Mouse (Mus musculus): ENCODE measurements around the gene Znhit3. TPM values are rescaled to one million over a fixed set of nuclear protein-coding genes. Genes with fewer than 3 reads are reported as not detected.

Gene Znhit3
- 0.89 and 3.2 TPM in 2 replicates for polyA plus RNA-seq (2012; ENCODE audit: low replicate concordance)

DNA sequence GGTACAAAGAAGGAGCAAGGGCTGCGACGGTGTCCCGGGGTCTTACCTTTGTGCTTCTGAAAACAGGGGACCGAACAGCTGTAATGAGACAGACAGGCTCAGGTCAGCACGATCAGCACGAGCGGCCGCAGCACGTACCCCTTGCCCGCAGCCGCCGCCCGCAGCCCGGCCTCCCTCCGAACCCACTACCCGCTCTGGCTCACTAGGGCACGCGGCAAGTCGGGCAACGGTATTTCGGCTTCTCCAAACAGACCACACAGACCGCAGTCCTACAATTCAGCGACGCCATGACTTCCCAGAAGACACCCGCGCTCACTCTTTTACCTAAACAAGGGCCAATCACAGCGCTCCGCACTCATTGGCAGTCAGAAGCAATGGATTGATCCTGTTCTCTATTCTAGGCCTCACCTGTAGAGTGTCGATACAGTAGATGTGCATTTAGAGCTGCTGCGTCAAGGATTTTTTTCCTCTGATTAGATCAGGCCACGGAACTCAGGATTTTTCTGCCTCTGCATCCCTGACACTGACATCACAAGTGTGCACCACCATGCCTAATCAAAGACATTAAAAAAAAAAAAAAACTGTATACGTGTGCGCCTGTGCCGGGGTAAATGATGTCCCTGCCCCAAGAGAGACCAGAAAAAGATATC is at the start of gene Znhit3:
Gene Znhit3 (minus strand): TSS at position 314 of the 650 bp plus-strand sequence.

DNA sequence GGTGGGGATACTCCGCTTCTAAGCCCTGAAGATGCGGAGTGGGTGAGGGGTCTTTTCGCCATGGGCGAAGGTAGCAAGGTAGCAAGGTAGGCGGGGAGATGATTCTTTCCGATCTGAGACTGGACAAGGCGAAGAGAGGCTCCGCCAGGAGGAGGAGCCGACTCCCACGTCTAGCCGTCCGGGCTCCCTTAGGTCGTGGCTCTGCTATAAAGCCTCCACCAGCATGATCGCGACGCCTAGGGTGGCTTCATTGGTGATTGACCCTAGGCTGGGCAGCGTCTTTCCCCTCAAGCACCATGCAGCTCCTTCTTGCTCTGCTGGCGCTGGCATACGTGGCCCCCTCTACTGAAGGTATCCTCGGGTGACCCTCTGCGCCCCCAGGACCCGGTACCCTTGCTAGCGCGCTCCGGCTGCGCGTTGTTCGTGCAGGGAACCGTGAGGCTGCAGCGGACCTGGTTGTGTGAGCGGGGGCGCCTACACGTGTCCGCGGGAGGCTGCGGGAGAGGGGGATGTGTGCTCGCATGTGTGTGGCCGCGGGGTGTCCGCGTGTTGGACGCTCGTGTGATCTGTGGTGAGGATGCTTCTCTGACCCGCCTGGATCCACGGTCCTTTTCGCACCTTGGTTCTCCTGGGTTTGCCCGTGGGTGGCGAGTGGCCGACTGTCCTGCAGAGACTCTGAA is 41.6 kb upstream of the Znhit3 start, which contains the start of gene Car4:
Gene Car4 (plus strand): TSS at position 196 of the 680 bp plus-strand sequence.

DNA sequence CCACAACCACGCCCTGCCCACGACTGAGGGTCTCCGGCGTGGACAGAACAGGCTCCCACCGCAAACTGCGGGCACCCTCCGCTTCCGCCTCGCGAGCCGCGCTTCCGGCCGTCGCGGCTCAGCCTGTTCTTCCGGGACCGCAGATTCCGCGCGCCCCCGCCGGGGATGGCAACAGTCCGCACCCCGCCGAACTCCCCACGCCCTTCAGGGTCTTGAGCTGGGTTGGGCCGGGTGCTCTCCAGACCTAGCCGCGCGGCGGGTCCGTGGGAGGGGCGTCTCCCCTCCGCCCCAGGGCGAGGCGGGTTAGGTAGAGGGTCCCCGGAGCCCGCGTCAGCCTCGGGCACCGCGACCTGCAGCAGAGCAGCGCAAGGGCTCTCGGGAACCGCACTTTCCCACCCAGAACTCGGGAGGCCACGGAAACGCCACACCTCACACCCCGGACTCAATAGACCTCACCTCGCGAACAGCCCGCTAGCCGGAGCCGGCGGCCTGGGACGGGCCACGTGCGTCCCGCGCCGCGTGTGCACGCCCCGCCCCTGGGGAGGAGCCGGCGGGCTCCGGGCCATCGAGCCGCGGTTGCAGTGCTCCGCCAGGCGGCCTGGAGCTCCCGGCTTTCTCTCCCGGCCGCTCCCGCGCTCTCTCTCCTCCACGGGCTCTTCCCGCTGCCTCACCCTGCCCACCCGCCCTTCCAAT is 36.2 kb downstream of the Znhit3 start, which contains the start of the genes Myo19 and Pigw:
Gene Myo19 (plus strand): TSS at position 377 of the 693 bp plus-strand sequence.
Gene Pigw (minus strand): TSS at position 514 of the 693 bp plus-strand sequence.

DNA sequence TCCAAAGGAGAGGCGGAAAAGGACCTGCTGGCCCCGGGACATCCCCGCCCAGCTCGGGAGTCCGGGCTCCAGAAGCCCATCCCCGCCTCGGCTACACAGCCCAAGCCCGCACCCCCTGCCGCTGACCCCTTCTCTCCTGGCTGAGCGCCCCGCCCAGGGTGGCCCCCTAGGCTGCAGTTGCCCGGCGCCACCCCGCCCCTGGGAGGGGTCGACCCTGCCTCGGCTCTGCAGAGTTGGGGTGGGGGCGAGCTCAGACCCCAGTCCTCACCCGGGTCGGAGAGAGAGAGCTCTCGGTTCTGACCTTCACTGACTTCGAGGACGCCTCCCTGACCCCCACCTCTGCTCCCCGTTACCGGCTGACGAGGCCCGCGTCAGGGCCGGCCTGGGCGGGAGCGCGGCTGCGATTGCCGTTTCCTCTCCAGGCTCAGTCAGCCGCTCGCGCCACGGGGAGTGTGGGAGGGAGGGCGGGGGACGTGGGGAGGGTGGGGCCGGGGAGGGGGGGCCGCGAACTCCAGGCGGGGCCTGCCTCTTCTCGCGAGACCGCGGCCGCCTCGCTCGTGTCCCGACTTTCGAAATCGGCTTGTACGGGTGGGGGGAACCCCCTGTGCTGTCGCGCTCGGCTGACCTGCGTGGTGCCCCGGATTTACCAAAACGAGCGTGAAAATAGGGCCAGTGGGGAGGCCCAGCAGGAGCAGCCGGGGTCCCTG is 45.7 kb downstream of the Znhit3 start, which contains the start of gene Ggnbp2:
Gene Ggnbp2 (minus strand): TSS at position 481 of the 707 bp plus-strand sequence.

Other genes starting within 250 kb of the Znhit3 start
- gene Mrm1, start 96.9 kb downstream of the Znhit3 start, polyA plus RNA-seq (2012; ENCODE audit: low replicate concordance) = 12.9 and 14.9 TPM in 2 replicates
- gene Dhrs11, start 87.4 kb downstream of the Znhit3 start, polyA plus RNA-seq (2012; ENCODE audit: low replicate concordance) = 52.3 and 69.2 TPM in 2 replicates
- gene Ggnbp2, start 45.5 kb downstream of the Znhit3 start, polyA plus RNA-seq (2012; ENCODE audit: low replicate concordance) = 46.3 and 57.5 TPM in 2 replicates
- 44.0 and 68.6 TPM in 2 replicates for gene Myo19, start 36.2 kb downstream of the Znhit3 start, polyA plus RNA-seq (2012; ENCODE audit: low replicate concordance)
- gene Pigw, start 36.1 kb downstream of the Znhit3 start, polyA plus RNA-seq (2012; ENCODE audit: low replicate concordance) = 1.3 and 7.1 TPM in 2 replicates
- 0.43 TPM in 1 of 2 replicates, not detected in the other for gene Car4, start 41.4 kb upstream of the Znhit3 start, polyA plus RNA-seq (2012; ENCODE audit: low replicate concordance)
- gene Usp32, start 223.8 kb upstream of the Znhit3 start, polyA plus RNA-seq (2012; ENCODE audit: low replicate concordance) = 6.0 and 13.0 TPM in 2 replicates

Measured in leukemia stem cell, adult 10-12 weeks (primary cell).